In the genomic region with DNA sequence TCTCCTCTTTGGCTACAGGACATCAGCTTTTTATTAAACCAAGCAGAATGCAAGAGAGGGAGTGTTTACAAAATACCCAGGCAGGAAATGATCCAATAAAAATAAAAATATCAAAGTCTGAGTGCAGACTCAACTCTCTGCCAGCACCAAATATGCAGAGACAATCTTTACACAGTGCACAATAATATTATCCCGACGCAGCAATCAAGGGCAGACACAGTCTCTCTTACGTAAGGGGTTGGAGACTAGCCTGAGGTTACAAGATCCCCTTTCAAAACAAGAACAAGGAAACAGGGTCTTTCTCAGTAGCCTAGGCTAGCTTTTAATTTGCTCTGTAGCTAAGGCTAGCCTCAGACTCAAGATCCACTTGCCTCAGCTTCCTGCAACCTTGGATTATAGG, we compare ENCODE assay signal across 25 mouse cellular contexts. TPM values are rescaled to one million over a fixed set of nuclear protein-coding genes. Genes with fewer than 3 reads are reported as not detected.
A peak's percentile ranks its signal among the peaks of the same experiment; 100 is the strongest.
DNase-seq lines count a peak whose midpoint lies in the region; ATAC-seq and TF ChIP-seq lines count a peak whose summit lies in the region.
"Had no signal": no experiment of that assay in that cellular context is flagged by ENCODE, and none has a peak within 500 bp of the region (broad histone marks: within the 10 kb centered on the region; RNA-seq: fewer than 3 reads in every experiment).

No protein-coding gene starts in this region.

- no peak for TF ChIP-seq CTCF in lung, adult 2 months (IDR thresholded peaks at IDR 0.05; ENCODE audit: insufficient read depth, low read length)

- WGBS in lung, adult 2 months: 43% methylated on average over 3 of the region's 3 CpGs

- peak; percentile 75 for DNase-seq in kidney, adult 9 months
- no peak for DNase-seq in kidney, postnatal 25 days
- DNase-seq in lung, postnatal 25 days (ENCODE audit: low spot score): peak; percentile 51
- DNase-seq in lung, adult 2 months: no peak
- DNase-seq in thymus, postnatal 36 days: no peak
- DNase-seq: adrenal gland, postnatal 25 days; B cell, adult 2 months; cerebellum, adult 18-20 months; cerebellum, postnatal 10 days; gastrocnemius, postnatal 36 days; heart, postnatal 10 days; kidney, adult 11 months; layer of hippocampus, postnatal 36 days; left cerebral cortex, postnatal 4 days; liver, embryonic 13.5 days; thymus, postnatal 25 days had no signal

- H3K4me1 ChIP-seq in lung, adult 2 months (ENCODE audit: control insufficient read depth, insufficient read depth, low read length): peaks cover 11% of the 10 kb centered on the region
- H3K4me1 ChIP-seq in brown adipose tissue, adult 24 weeks (ENCODE audit: control insufficient read depth, insufficient read depth, insufficient read length, low read length): peaks cover 14% of the 10 kb centered on the region
- H3K4me1 ChIP-seq: midbrain, embryonic 13.5 days had no signal

- H3K27ac ChIP-seq in brown adipose tissue, adult 24 weeks (replicated peaks; ENCODE audit: low read depth, low read length): peak overlapping the region; percentile 91
- H3K27ac ChIP-seq: heart, embryonic 13.5 days; hindbrain, embryonic 14.5 days; kidney, postnatal 0 days; liver, embryonic 13.5 days; lung, embryonic 15.5 days; midbrain, embryonic 13.5 days had no signal

- TF ChIP-seq POLR2A in lung, adult 2 months (IDR thresholded peaks at IDR 0.05; ENCODE audit: borderline replicate concordance, extremely low read depth, low read depth, low read length): no peak

- H3K4me3 ChIP-seq in lung, adult 2 months (replicated peaks; ENCODE audit: extremely low read depth, low read depth, low read length): no peak overlapping the region
- no peak overlapping the region for H3K4me3 ChIP-seq in brown adipose tissue, adult 24 weeks (ENCODE audit: insufficient read depth, low read depth, low read length)
- H3K4me3 ChIP-seq: heart, embryonic 13.5 days; liver, embryonic 13.5 days; lung, embryonic 15.5 days; megakaryocyte, embryonic 14.5 days; midbrain, embryonic 13.5 days had no signal

- ATAC-seq in granulocyte monocyte progenitor cell, adult 5-6 weeks (replicated peaks; ENCODE audit: poor library complexity, severe bottlenecking): peak; percentile 35; the same call in 1 of the 2 replicates
- ATAC-seq: forebrain, embryonic 14.5 days; midbrain, embryonic 13.5 days had no signal

RNA-seq across cellular contexts. Expression of gene Sesn2, which starts 21.8 kb away (rescaled TPM):
- polyA plus RNA-seq in lung, adult 2 months (2012; rRNA removed): 11.5 and 14.1 TPM in 2 replicates
- 10.1 and 14.5 TPM in 2 replicates for polyA plus RNA-seq in brown adipose tissue, adult 24 weeks (2012; ENCODE audit: insufficient read depth, insufficient read length, missing spikeins)
- 3.4 and 3.9 TPM in 2 replicates for total RNA-seq in granulocyte monocyte progenitor cell, adult 5-6 weeks (2014; fragmentation: Nextera tagmentation)
- 2.1 and 2.9 TPM in 2 replicates for total RNA-seq in granulocyte monocyte progenitor cell, adult 5-6 weeks (2017)

RNA-seq across cellular contexts. Expression of gene Med18, which starts 24.8 kb away (rescaled TPM):
- 2.9 and 4.3 TPM in 2 replicates for polyA plus RNA-seq in lung, adult 2 months (2012; rRNA removed)
- 2.1 and 3.4 TPM in 2 replicates for polyA plus RNA-seq in brown adipose tissue, adult 24 weeks (2012; ENCODE audit: insufficient read depth, insufficient read length, missing spikeins)
- total RNA-seq in granulocyte monocyte progenitor cell, adult 5-6 weeks (2014; fragmentation: Nextera tagmentation): 9.2 and 16.1 TPM in 2 replicates
- total RNA-seq in granulocyte monocyte progenitor cell, adult 5-6 weeks (2017): 9.9 and 16.2 TPM in 2 replicates

RNA-seq across cellular contexts. Expression of gene Atpif1, which starts 44.9 kb away (rescaled TPM):
- polyA plus RNA-seq in lung, adult 2 months (2012; rRNA removed): 68.3 and 93.0 TPM in 2 replicates
- 42.9 and 57.3 TPM in 2 replicates for polyA plus RNA-seq in brown adipose tissue, adult 24 weeks (2012; ENCODE audit: insufficient read depth, insufficient read length, missing spikeins)
- 781 and 857 TPM in 2 replicates for total RNA-seq in granulocyte monocyte progenitor cell, adult 5-6 weeks (2014; fragmentation: Nextera tagmentation)
- total RNA-seq in granulocyte monocyte progenitor cell, adult 5-6 weeks (2017): 1,252 and 1,475 TPM in 2 replicates

RNA-seq across cellular contexts. Expression of gene Dnajc8, which starts 46.8 kb away (rescaled TPM):
- 25.0 and 41.8 TPM in 2 replicates for polyA plus RNA-seq in lung, adult 2 months (2012; rRNA removed)
- 62.3 and 81.0 TPM in 2 replicates for polyA plus RNA-seq in brown adipose tissue, adult 24 weeks (2012; ENCODE audit: insufficient read depth, insufficient read length, missing spikeins)
- 136 and 140 TPM in 2 replicates for total RNA-seq in granulocyte monocyte progenitor cell, adult 5-6 weeks (2014; fragmentation: Nextera tagmentation)
- total RNA-seq in granulocyte monocyte progenitor cell, adult 5-6 weeks (2017): 369 and 376 TPM in 2 replicates

Comparison
In these comparisons a context has a peak if more than half of its experiments do, and no peak if none do; other contexts are left out.
1. DNase-seq: peak in kidney, adult 9 months (single experiment) and lung, postnatal 25 days (single experiment); none in kidney, postnatal 25 days (0 of 2), lung, adult 2 months (single experiment) and thymus, postnatal 36 days (0 of 2).